Mouse (Mus musculus): ENCODE measurements around the gene Crk. TPM values are rescaled to one million over a fixed set of nuclear protein-coding genes. Genes with fewer than 3 reads are reported as not detected.

The Crk gene
- 122 TPM for polyA plus RNA-seq (2015; fragmentation: Illumina TruSeq; extraction: RNeasy Lipid Tissue Mini Kit (QIAGEN cat#74804); ENCODE audit: low read depth, low replicate concordance)

GRCm38 (mm10) chr11:75678747-75679438 lies at the start of gene Crk:
Crk (plus strand) TSS chr11:75679259.

DNA sequence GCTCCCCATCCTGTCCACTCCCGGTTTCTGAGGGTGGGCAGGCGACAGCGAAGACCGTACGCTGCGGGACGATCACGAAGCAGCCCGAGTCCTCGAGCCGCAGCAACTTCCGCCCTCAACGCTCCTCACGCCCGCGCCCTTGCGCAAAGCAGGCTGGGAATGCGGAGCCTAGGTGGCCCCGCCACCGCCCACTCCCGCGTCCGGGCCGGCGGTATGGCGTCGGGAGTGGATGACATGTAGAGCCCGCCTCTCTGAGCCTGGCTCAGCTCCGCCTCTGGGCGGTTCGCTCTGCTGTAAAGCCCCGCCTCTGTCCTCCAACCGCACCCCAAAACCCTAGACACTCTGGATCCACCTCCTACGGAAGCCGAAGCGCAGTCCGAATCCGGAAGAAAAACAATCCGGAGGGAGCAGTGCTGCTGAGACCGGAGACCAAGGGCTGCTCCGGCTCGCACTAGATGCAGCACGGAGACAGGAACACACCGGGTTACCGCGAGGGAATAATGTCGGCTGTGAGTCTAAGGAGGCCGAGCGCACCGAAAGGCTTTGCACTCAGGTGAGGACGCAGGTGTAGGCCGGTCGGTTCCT lies 48.3 kb upstream of the Crk start, which contains the start of gene Inpp5k:
Gene Inpp5k, plus strand, starts transcription at position 344 of the 585 bp plus-strand sequence.

GRCm38 (mm10) chr11:75650311-75650710 lies 28.7 kb upstream of the Crk start, which contains the start of gene Myo1c:
Myo1c (plus strand) TSS chr11:75650504.

DNA sequence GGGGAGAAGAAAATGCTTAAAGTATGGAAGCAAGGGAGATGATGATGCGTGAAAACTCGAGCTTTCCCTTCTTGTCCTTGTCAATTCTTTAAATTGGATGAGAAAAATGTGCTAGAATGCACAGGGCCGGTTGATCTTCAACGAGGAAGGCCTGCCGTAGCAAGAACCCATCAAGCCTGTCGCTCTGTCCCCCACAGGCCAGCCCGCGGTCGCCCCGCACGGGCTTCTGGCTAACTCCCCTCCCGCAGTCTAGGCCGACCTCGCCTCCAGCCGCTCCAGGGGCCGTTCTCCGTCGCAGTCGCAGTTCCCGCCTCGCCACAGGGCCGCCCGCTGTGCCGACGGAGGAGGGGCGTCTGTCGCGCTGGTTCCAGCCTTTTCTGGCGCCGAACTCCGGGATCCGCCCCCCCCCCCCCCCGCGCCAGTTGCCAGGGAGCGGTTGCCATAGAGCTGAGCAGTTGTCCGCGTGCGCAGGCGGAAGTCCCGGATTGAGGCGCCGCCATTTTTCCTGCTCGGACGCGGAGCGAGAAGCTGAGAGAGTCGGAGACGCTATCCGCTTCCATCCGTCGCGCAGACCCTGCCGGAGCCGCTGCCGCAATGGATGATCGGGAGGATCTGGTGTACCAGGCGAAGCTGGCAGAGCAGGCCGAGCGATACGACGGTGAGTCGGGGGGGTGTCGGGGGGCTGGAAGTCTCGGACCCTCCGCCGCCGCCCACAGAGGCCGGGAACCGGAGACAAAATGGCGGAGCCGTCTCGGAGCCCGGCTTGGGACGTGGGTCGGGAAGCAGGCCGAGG lies 53.6 kb downstream of the Crk start, which contains the start of gene Ywhae:
Gene Ywhae, plus strand, starts transcription at position 436 of the 793 bp plus-strand sequence.

Other genes with a start within 250 kb of the Crk start
- gene Serpinf2, start 239.7 kb upstream of the Crk start, polyA plus RNA-seq (2015; fragmentation: Illumina TruSeq; extraction: RNeasy Lipid Tissue Mini Kit (QIAGEN cat#74804); ENCODE audit: low read depth, low replicate concordance), result 0.34 TPM
- 10.1 TPM for gene Wdr81, start 224.5 kb upstream of the Crk start, polyA plus RNA-seq (2015; fragmentation: Illumina TruSeq; extraction: RNeasy Lipid Tissue Mini Kit (QIAGEN cat#74804); ENCODE audit: low read depth, low replicate concordance)
- 1.2 TPM for gene Tlcd2, start 217.5 kb upstream of the Crk start, polyA plus RNA-seq (2015; fragmentation: Illumina TruSeq; extraction: RNeasy Lipid Tissue Mini Kit (QIAGEN cat#74804); ENCODE audit: low read depth, low replicate concordance)
- 68.6 TPM for gene Prpf8, start 192.4 kb upstream of the Crk start, polyA plus RNA-seq (2015; fragmentation: Illumina TruSeq; extraction: RNeasy Lipid Tissue Mini Kit (QIAGEN cat#74804); ENCODE audit: low read depth, low replicate concordance)
- gene Rilp, start 169.2 kb upstream of the Crk start, polyA plus RNA-seq (2015; fragmentation: Illumina TruSeq; extraction: RNeasy Lipid Tissue Mini Kit (QIAGEN cat#74804); ENCODE audit: low read depth, low replicate concordance), result 1.1 TPM
- gene Scarf1, start 165.7 kb upstream of the Crk start, polyA plus RNA-seq (2015; fragmentation: Illumina TruSeq; extraction: RNeasy Lipid Tissue Mini Kit (QIAGEN cat#74804); ENCODE audit: low read depth, low replicate concordance), result 1.3 TPM
- 23.8 TPM for gene Slc43a2, start 147.6 kb upstream of the Crk start, polyA plus RNA-seq (2015; fragmentation: Illumina TruSeq; extraction: RNeasy Lipid Tissue Mini Kit (QIAGEN cat#74804); ENCODE audit: low read depth, low replicate concordance)
- 282 TPM for gene Pitpna, start 91.2 kb upstream of the Crk start, polyA plus RNA-seq (2015; fragmentation: Illumina TruSeq; extraction: RNeasy Lipid Tissue Mini Kit (QIAGEN cat#74804); ENCODE audit: low read depth, low replicate concordance)
- gene Inpp5k, start 48.3 kb upstream of the Crk start, polyA plus RNA-seq (2015; fragmentation: Illumina TruSeq; extraction: RNeasy Lipid Tissue Mini Kit (QIAGEN cat#74804); ENCODE audit: low read depth, low replicate concordance), result 39.6 TPM
- 12.5 TPM for gene Myo1c, start 28.8 kb upstream of the Crk start, polyA plus RNA-seq (2015; fragmentation: Illumina TruSeq; extraction: RNeasy Lipid Tissue Mini Kit (QIAGEN cat#74804); ENCODE audit: low read depth, low replicate concordance)
- 1,053 TPM for gene Ywhae, start 53.6 kb downstream of the Crk start, polyA plus RNA-seq (2015; fragmentation: Illumina TruSeq; extraction: RNeasy Lipid Tissue Mini Kit (QIAGEN cat#74804); ENCODE audit: low read depth, low replicate concordance)
- gene Doc2b, start 116.8 kb downstream of the Crk start, polyA plus RNA-seq (2015; fragmentation: Illumina TruSeq; extraction: RNeasy Lipid Tissue Mini Kit (QIAGEN cat#74804); ENCODE audit: low read depth, low replicate concordance), result 22.5 TPM

Measured in brain, adult 10 weeks (tissue).